Mouse (Mus musculus) spleen, adult 2 months (tissue): Measurements from ENCODE around the gene Pkd2. TPM values are rescaled to one million over a fixed set of nuclear protein-coding genes. Genes with fewer than 3 reads are reported as not detected.

ENCODE experiments used
- DNase-seq, 2 experiments: peaks; one replicate each; pipeline versions ENCODE4 v3.0.0 to v3.0.0-alpha.2; 2012 to 2021; ENCODE audit warnings: low spot score in 2 of 2, low read depth in 1 of 2
- H3K27ac ChIP-seq: fragments of 200-500 bp; 2 replicates; pipeline ENCODE4 v1.5.1; 2012; ENCODE audit warnings: low read length, inconsistent platforms; ENCODE audit not compliant: insufficient read depth
- H3K27me3 ChIP-seq: fragments of 200-500 bp; 2 replicates; pipeline ENCODE4 v1.6.1; 2012; ENCODE audit warnings: mild to moderate bottlenecking, moderate library complexity, low read length, inconsistent platforms; ENCODE audit not compliant: control insufficient read depth, insufficient read depth
- H3K36me3 ChIP-seq: fragments of 200-500 bp; 2 replicates; pipeline ENCODE4 v1.6.1; 2012; ENCODE audit warnings: mild to moderate bottlenecking, low read length, inconsistent platforms; ENCODE audit not compliant: control insufficient read depth, insufficient read depth
- H3K4me1 ChIP-seq: fragments of 200-500 bp; 2 replicates; pipeline ENCODE4 v1.6.1; 2011; ENCODE audit warnings: inconsistent platforms; ENCODE audit not compliant: control insufficient read depth, insufficient read depth, insufficient read length
- H3K4me3 ChIP-seq: fragments of 200-500 bp; 2 replicates; pipeline ENCODE4 v1.5.1; 2011; ENCODE audit warnings: mild to moderate bottlenecking, inconsistent platforms; ENCODE audit not compliant: insufficient read depth, insufficient read length; ENCODE audit errors: extremely low read depth
- CTCF ChIP-seq: fragments of 200-500 bp; IDR thresholded peaks from 2 replicates; pipeline ENCODE4 v1.5.1; 2011; ENCODE audit warnings: mild to moderate bottlenecking, inconsistent platforms; ENCODE audit not compliant: insufficient read depth, insufficient read length, insufficient replicate concordance; ENCODE audit errors: extremely low read depth
- POLR2A ChIP-seq: fragments of 200-500 bp; IDR thresholded peaks from 2 replicates; pipeline ENCODE4 v1.6.1; 2011; ENCODE audit warnings: low read depth, low read length, inconsistent platforms
- WGBS: fragments of 180-500 bp; shearing (Covaris S2); methylation state at CpG from one replicate; pipeline ENCODE4 v1.1.7; 2018; 5-methylcytosine and 5-hydroxymethylcytosine counted together
- polyA plus RNA-seq: library from polyadenylated mRNA; depleted of rRNA; stranded (reverse); fragments of >200 nt; gene quantifications from 2 replicates; pipeline ENCODE4 v1.2.3, GENCODE M21; 2012

Gene Pkd2
- polyA plus RNA-seq, 1 experiment, result 5.3 TPM

DNA sequence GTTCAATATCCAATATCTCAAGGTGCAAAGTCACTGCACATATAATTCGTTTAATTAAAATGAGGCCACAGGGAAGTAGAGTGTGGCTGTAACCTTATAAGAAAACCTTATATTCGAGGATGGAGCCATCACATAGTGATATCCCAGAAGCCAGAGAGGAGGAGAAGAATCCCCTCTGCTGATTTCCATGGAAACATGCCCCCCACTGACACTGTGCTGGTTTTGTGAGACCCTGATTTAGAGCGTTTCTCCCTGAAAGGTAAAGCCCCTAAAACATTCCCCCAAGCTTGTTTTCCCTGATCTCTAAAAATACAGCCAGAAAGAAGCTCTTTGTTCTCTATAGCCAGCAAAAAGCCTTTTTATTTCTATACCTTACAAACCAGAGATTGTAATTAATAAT, 9.8 kb upstream of the Pkd2 start:
- Histone ChIP-seq H3K4me1 (no peaks in the 10 kb centered on the region), H3K27me3 (no peaks in the 10 kb centered on the region), H3K36me3 (no peaks in the 10 kb centered on the region), H3K4me3 (no peak overlapping the region), H3K27ac (no peak overlapping the region)
- WGBS, result 52% methylated on average over 3 of the region's 3 CpGs
- no peak for DNase-seq
- TF ChIP-seq CTCF (no peak), POLR2A (no peak)

GRCm38 (mm10) chr5:104453075-104453474, 6.2 kb upstream of the Pkd2 start:
- no peaks in the 10 kb centered on the region for H3K36me3 ChIP-seq
- no peak overlapping the region for H3K27ac ChIP-seq
- no peaks in the 10 kb centered on the region for H3K27me3 ChIP-seq
- TF ChIP-seq POLR2A (no peak), CTCF (no peak)
- no peak overlapping the region for H3K4me3 ChIP-seq
- no peak for DNase-seq
- H3K4me1 ChIP-seq, result no peaks in the 10 kb centered on the region
- WGBS, result 26% methylated on average over 1 of the region's 1 CpGs

DNA sequence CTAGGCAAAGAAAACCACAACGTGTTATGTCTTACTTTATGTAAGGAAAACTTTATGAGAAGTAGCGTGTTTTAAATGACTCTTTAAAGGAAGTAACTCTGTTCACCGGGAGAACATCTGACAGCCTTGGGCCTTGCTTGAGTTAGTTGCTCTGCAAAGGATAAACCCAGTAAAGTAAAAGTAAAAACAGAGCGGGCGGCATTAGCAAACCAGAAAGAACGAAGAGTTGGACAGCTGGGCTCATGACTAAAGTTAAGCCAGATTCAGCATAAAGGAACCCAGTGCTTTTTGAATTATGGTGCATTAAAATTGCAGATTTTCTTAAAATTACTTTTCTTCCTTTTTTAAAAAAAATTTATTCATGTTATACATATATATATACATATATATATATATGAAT, 4.7 kb upstream of the Pkd2 start:
- no peak for TF ChIP-seq CTCF
- no peak for TF ChIP-seq POLR2A
- H3K27ac ChIP-seq, result no peak overlapping the region
- WGBS, result 60% methylated on average over 6 of the region's 6 CpGs
- no peaks in the 10 kb centered on the region for H3K36me3 ChIP-seq
- no peaks in the 10 kb centered on the region for H3K4me1 ChIP-seq
- peaks cover 2% of the 10 kb centered on the region; the same call in 1 of the 2 replicates for H3K27me3 ChIP-seq
- no peak overlapping the region for H3K4me3 ChIP-seq
- no peak for DNase-seq

GRCm38 (mm10) chr5:104459706-104460455, 631 bp downstream of the Pkd2 start:
- no peak for DNase-seq
- TF ChIP-seq CTCF, result no peak
- Histone ChIP-seq H3K27ac (peak overlapping the region; percentile 62; the same call in 1 of the 2 replicates), H3K27me3 (peaks cover 9% of the 10 kb centered on the region), H3K36me3 (no peaks in the 10 kb centered on the region), H3K4me1 (0 out of 2 replicates have a peak, but pooled peaks cover 2% of the 10 kb centered on the region), H3K4me3 (peak overlapping the region; percentile 59)
- 3% methylated on average over 81 of the region's 82 CpGs for WGBS

- Histone ChIP-seq H3K36me3 (no peaks in the 10 kb centered on the region), H3K4me1 (0 out of 2 replicates have a peak, but pooled peaks cover 2% of the 10 kb centered on the region), H3K4me3 (peak overlapping the region; percentile 59; the same call in 1 of the 2 replicates), H3K27me3 (peaks cover 9% of the 10 kb centered on the region), H3K27ac (no peak overlapping the region)
- WGBS, result 38% methylated on average over 3 of the region's 3 CpGs
- TF ChIP-seq POLR2A (no peak), CTCF (no peak)
- no peak for DNase-seq
These were observed 1.2 kb downstream of the Pkd2 start for GRCm38 (mm10) chr5:104460456-104460838.

DNA sequence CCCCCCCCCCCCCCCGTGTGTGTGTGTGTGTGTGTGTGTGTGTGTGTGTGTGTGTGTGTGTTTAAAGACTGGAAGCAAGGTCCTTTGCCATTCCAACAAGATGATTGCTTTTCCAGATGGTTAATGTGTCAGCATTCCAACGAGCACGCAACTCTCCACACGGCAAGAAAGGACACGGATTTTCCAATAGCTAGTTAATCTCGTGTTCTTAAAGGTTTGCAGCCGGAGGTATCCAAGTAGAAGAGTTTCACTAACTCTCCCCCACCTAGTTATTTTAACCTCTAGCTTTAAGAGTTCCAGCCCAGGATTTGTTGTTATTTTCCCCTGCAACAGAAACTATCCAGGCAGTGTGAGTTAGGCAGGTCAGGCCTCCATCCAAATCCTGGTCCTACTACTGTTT, 1.6 kb downstream of the Pkd2 start:
- no peak for DNase-seq
- H3K4me3 ChIP-seq, result no peak overlapping the region
- H3K27me3 ChIP-seq, result peaks cover 9% of the 10 kb centered on the region
- no peak for TF ChIP-seq CTCF
- TF ChIP-seq POLR2A, result no peak
- H3K27ac ChIP-seq, result no peak overlapping the region
- 80% methylated on average over 7 of the region's 7 CpGs for WGBS
- no peaks in the 10 kb centered on the region for H3K36me3 ChIP-seq
- 0 out of 2 replicates have a peak, but pooled peaks cover 2% of the 10 kb centered on the region for H3K4me1 ChIP-seq

DNA sequence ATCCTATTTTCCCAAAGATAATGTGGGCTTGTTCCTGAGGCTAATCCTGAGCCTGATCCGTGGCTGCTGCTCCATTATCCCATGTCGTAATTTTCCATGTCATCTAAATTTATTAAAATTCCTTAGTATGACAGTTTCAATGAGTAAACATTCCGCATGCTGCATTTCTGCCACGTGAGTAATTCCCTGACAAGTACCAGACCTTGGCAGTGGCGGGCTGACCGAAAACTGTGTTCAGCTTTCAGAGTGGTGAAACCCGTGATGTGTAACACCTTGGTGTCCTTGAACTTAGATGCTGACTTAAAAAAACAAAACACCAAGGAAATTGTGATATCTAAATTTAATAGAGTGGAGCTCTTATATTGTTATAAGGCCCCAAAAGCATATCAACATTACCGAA, 6.0 kb downstream of the Pkd2 start:
- TF ChIP-seq CTCF, result no peak
- TF ChIP-seq POLR2A, result no peak
- Histone ChIP-seq H3K27me3 (0 out of 2 replicates have a peak, but pooled peaks cover under 1% of the 10 kb centered on the region), H3K27ac (no peak overlapping the region), H3K36me3 (no peaks in the 10 kb centered on the region), H3K4me1 (no peaks in the 10 kb centered on the region), H3K4me3 (no peak overlapping the region)
- DNase-seq, result no peak
- WGBS, result 87% methylated on average over 8 of the region's 8 CpGs
